Mouse (Mus musculus) CD4-positive, CD25-positive, alpha-beta regulatory T cell, adult 2 months (primary cell): Measurements from ENCODE around the gene Lactb.
A peak's percentile ranks its signal among the peaks of the same experiment; 100 is the strongest.
"Not testable (repeated sequence)": the region's sequence is repeated elsewhere in the genome, so short reads cannot be mapped to it uniquely, and the experiment has no call there.

Source experiments
- DNase-seq: peaks from one replicate; pipeline ENCODE4 v3.0.0-alpha.2; 2012; ENCODE audit warnings: low read depth, low spot score

The Lactb gene

GRCm38 (mm10) chr9:66920488-66921279, 54.6 kb downstream of the Lactb start:
- DNase-seq, result peak; percentile 67

GRCm38 (mm10) chr9:66919981-66920380, 55.3 kb downstream of the Lactb start:
- DNase-seq, result peak; percentile 45

- DNase-seq, result peak; percentile 97
These were observed 55.8 kb downstream of the Lactb start, which contains the start of gene Rab8b for GRCm38 (mm10) chr9:66919382-66919971. Gene Rab8b (minus strand): TSS chr9:66919687.

GRCm38 (mm10) chr9:66918672-66919330, 56.5 kb downstream of the Lactb start:
- DNase-seq, result peak; percentile 49

GRCm38 (mm10) chr9:66917892-66918255, 57.4 kb downstream of the Lactb start:
- no peak for DNase-seq

GRCm38 (mm10) chr9:66917216-66917891, 57.9 kb downstream of the Lactb start:
- no peak for DNase-seq

- peak; percentile 79 for DNase-seq
These were observed 59.2 kb downstream of the Lactb start for GRCm38 (mm10) chr9:66915869-66916785.

GRCm38 (mm10) chr9:66915401-66915800, 59.9 kb downstream of the Lactb start:
- DNase-seq, result peak; percentile 69

GRCm38 (mm10) chr9:66914540-66914939, 60.7 kb downstream of the Lactb start:
- no peak for DNase-seq

GRCm38 (mm10) chr9:66913254-66913934, 61.9 kb downstream of the Lactb start:
- DNase-seq, result not testable (repeated sequence)

GRCm38 (mm10) chr9:66912304-66912703, 63.0 kb downstream of the Lactb start:
- DNase-seq, result no peak

GRCm38 (mm10) chr9:66910677-66911076, 64.6 kb downstream of the Lactb start:
- DNase-seq, result peak; percentile 51

GRCm38 (mm10) chr9:66909922-66910321, 65.4 kb downstream of the Lactb start:
- DNase-seq, result no peak

GRCm38 (mm10) chr9:66907746-66908397, 67.4 kb downstream of the Lactb start:
- DNase-seq, result no peak

- DNase-seq, result no peak
These were observed 68.2 kb downstream of the Lactb start for GRCm38 (mm10) chr9:66907126-66907525.

- no peak for DNase-seq
These were observed 69.3 kb downstream of the Lactb start for GRCm38 (mm10) chr9:66905990-66906389.
